Mouse (Mus musculus) spleen, postnatal 10 days (tissue): ENCODE measurements around the gene Btbd9.

Experiments used
- DNase-seq, 2 experiments: peaks; one replicate each; pipeline ENCODE4 v3.0.0; 2021 to 2022; ENCODE audit warnings: low spot score in 2 of 2

The Btbd9 gene

DNA sequence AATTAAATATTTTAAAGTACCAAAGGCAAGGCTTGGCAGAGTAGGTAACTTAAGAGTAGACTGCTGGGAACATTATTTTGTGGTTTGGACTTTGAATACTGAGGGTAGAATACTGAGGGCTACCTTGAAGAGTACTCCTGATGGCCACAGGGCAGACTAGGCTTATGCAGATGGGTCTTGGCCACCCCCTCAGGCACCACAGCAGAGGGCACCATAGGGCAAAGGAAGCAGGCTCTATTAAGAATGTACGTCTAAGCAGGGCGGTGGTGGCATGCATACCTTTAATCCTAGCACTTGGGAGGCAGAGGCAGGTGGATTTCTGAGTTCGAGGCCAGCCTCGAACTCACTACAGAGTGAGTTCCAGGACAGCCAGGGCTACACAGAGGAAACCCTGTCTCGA, 237.0 kb downstream of the Btbd9 start:
- DNase-seq = no peak

DNA sequence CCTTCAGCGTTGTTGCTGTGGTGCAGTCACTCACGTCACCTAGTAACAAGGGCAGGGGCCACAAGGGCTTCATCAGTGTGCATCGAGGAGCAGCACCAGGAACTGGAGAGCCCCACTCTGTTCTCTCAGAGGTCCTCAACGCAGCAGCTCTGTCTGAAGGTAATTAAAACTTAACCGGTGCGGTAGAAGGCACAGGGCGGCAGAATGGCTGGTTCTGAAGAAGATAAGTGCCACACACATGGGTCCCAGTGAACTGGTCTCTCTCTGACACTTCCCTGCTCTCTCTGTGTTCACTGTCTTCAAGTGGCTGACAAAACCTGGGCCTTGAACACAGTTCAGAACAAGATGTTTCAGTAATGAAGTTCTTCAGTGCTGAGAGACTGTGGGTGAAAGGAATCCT, 239.5 kb downstream of the Btbd9 start:
- no peak for DNase-seq

DNA sequence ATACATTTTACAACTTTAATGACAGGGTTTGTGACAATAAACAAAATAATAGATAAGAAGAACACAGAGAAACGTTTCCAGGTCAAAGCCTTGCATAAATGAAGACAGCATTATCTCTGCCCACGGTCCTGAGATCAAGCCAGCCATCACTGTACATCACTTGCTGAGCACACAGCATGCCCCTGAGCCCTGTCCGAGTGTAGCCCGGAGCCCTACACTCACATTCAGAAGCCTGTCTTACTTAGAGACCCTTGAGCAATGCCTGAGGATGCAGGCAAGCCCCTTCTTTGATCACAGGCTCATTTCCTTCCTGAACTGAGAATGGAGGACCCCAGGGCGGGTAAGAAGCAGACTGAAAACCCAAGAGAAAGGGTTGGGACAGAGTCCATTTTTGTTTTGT, 240.0 kb downstream of the Btbd9 start:
- DNase-seq = no peak

DNA sequence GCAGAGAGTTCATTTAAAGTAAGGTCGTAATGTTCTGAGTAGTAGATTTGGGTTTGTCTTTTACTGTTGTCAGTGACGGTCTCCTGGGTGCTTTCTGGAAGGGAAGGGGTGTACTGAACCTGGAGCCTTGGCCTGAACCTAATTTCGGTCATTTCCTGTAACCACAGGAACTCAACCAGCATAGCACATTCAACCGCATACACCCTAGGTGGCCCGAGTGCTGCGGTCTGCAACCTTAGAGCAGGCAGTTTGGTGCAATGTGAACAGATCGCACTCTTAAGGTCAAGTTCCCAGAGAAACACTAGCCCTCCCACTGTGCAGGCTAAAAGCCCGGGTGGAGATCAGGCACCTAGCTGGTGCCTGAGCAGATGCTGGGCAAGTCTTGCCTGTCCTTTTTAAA, 240.5 kb downstream of the Btbd9 start:
- no peak for DNase-seq

DNA sequence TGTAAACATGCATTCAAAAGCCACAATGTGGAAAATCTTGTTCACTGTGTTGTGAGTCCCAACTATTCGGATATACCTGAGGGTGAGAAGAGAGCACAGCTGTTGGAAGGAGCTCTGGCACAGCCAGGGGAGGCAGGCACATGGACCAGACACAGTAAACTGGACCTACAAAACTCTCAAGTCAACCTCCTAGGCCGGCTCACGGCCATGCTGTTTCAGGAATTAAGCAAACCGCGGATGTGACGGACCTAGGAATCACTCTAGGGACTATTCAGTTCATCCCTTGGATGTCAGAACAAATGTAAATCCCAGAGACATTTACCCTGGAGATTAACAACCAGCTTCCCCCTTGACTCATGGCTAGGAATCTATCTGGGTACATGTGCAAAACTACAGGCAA, 242.0 kb downstream of the Btbd9 start:
- no peak for DNase-seq

DNA sequence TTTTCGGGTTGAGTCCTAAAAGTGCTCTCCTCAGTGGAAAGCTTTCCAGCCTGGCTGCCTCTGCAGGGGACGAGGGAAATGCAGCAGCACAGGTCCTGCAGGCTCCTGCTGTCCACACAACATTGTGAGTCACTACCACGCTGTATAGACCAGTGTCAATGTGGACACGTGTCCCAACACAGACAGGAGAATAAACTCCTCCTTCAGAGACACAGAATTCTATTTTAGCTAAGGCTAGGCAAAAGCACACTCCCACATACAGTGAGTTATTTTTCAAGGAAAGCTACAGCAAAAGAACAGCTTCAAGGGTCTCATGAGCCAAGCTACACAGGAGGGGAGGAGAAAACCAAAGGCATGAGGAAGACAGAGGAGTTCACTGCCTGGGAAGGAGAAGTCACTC, 243.2 kb downstream of the Btbd9 start:
- no peak for DNase-seq

DNA sequence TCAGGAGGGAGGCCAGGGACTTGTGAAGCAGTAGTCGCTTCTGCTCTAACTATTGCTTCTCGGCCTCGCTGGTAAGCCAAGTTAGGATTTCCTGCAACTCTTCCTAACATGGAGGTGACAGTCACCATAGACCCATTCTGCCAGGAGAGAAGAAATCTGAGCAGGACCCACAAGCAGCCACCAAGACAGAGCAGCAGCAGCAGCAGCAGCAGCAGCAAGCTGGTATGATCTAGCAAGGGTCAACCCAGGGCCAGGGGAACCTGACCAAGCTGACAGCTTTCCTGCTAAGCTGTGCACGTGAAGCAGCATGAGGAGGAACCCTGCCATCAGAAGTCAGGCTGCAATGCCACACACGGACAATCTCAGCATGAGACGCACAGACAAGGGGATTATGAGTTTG, 244.9 kb downstream of the Btbd9 start:
- DNase-seq = no peak

DNA sequence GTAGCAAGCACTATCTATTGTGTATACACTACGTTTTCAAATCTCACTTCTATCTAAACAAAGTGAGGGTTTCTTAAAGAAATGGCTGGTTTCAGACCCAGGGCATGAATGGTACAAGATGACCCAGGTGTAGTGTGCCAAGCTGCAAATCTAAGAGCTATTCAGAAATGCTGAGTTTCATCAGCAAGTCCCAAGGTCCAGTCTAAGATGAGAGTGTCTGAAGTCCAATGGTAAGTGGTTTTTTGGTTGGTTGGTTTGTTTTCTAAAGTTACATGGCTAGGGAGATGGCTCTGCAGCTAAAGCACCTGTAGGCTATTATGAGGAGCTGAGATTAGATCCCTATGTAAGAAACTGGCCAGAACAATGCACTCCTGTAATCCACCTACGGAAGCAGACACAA, 246.8 kb downstream of the Btbd9 start:
- no peak for DNase-seq

DNA sequence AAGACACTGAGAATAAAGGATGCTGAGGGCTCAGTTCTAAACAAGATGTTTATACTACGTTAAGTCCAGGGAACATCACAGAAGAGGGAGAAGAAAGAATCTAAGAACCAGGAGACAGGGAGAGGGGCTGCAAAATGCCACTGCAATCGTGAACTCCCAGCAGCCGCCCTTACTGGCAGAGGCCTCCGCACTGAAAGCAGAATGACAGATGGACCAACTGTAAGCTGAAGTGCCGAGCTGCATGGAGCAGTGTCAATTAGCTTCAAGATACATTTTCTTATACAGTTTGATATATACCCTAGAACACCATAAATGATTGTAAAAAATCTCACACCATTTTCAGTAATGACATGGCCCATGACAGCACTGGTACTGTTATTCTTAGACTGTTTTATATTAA, 247.4 kb downstream of the Btbd9 start:
- no peak for DNase-seq

DNA sequence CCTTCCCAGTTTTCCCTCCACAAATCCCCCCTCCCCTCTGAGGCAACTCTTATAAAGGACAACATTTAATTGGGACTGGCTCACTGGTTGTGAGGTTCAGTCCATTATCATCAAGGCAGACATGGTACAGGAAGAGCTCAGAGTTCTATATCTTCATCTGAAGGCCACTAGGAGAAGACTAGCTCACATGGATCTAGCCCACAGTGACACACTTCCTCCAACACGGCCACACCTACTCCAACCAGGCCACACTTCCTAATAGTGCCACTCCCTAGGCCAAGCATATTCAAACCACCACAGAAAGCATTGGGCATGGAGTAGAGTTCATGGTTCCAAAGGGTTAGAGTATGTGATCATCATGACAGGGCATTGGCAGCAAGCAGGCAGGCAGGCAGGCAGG, 249.4 kb downstream of the Btbd9 start:
- DNase-seq = no peak

DNA sequence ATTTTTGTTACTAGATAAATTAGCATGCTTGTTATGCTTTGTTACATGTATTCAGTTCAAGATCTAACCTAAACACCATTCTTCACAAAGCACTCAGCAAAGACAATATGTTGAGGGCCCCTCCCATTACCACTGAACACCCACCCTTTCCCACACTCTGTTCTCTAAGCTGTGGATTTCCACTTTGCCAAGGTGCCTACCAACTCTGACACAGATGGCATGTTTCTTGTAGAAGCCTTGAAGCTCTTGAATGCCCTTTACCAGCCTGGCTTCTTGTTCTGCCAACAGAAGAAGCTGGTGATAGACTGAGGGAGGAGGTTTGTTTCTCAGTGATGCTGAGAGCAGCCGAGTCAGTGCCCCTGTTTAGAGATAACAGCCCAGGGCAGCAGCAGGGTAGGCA, 256.0 kb downstream of the Btbd9 start:
- no peak for DNase-seq

DNA sequence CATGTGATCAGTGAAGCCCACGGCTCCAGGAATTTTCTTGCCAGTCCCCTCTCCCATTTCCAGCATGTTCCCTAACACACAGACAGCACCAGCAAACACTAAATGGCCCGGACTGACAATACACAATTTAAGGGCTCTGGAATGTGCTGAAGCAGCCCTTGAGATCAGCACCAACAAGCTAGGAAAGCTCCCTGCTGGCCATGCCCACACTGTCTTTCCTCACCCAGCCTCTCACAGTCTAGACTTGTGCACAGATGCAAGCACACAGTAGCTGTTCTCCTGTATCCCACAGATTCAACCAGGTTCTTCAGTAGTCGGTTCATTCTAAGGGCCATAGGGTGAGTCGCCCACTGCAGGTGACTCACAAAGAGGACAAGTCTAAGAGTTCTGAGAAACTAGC, 263.6 kb downstream of the Btbd9 start:
- no peak for DNase-seq

DNA sequence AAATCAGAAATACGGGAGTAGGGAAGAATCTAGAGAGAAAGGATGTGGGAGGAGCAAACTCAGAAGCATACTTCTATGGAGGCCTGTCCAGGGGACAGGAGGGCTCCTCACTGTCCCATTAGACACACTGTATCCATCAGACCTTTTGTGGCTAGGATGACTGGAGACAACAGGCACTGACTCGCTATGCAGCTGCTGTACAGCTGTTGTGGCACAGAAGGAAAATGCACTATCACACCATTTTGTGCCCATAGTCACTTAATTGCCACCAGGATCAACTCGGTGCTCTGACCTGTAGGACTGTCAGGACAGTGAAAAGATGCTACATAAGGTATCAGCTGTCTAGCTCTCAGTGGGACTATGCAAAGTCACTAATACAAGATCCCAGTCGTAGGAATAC, 266.7 kb downstream of the Btbd9 start:
- no peak for DNase-seq

DNA sequence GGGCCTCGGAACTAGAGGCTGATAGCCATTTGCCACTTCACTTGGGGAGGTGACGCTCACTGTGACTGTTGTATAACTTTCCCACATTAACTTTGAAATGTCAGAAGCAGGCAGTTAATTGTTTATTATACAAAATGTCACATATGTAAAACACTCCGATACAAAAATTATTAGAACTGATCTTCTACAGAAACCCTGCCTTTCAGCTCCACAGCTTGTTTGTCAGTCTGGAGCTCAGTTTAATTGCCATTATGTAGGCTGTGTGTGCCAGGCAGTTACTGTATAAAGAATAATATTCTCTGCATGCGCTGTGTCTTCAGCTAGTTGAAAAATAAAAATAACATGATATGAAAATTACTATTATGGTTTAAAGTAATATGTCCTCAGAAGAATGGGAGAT, 267.4 kb downstream of the Btbd9 start:
- no peak for DNase-seq

DNA sequence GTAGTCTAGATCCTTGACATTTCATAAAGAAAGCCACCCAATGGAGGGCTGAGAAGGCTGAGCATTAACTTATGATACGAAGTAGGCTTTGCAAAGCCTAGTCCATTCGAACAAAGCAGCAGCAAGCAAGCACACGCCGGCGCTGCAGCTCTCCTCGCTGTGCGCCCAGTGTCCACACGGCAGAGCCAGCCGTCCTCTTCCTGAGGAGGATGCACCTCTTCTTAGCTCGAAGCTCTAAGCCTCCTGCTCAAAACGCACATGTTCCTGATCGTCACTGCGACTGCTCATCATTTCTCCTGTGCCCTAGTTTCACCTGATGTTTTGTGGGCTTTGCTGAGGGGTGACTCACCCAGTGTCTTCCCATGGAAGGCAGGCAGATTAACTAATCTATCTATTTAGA, 268.0 kb downstream of the Btbd9 start:
- DNase-seq = no peak

DNA sequence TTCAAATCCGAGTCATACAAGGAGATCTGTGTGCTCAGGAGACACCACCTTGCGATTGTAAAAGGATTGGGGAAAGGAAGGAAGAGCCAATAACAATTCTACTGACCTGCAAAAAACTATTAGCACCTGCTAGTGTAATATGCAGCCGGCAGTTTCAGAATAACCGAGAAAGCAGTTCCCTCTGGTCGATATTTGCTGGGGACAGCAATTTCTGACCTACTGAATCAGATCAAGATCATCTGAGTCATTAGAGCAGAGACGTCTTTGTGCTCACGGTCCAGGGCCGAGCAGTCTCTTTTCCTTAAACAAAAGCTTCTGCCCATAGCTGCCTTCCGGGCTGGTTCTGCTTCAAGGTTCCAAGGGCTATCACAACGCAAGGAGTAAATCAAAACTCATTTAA, 269.1 kb downstream of the Btbd9 start:
- DNase-seq = no peak

DNA sequence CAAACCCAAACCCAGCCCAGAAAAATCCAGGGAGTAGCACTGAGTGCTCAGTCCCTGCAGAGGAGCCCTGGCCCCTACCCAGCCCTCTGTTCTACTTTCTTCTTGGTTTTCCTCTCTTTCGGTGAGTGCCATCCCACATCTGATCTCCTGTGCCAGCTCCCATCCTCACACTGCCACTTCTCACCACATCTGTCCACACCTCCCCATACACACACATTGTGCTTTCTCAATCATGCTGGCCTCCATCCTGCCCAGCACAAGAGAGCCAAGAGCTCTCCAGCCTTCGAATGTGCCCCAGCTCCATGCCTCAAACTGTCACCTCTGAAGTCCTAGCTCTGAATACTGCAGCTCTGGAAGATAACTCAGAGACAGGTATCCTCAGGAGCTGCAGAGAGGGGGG, 271.5 kb downstream of the Btbd9 start:
- DNase-seq = no peak

DNA sequence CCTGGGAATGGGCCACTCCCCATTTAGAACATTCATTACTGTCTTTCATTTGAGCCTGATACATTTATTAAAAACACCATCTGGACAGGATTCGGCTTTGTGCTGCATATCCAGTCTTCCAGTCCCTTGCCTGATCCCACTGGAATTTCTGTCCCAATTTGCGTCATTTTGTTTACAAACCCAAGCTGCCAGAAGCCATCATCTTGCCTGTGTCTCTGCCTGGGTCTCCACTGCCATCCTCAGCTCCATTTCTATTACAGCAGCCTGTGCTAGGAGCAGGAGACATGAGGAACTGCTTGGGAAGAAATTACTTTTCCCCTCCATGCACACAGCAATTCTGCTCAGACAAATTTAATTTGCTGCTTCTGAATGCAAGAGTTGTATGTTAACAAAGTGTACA, 274.9 kb downstream of the Btbd9 start:
- DNase-seq = no peak

DNA sequence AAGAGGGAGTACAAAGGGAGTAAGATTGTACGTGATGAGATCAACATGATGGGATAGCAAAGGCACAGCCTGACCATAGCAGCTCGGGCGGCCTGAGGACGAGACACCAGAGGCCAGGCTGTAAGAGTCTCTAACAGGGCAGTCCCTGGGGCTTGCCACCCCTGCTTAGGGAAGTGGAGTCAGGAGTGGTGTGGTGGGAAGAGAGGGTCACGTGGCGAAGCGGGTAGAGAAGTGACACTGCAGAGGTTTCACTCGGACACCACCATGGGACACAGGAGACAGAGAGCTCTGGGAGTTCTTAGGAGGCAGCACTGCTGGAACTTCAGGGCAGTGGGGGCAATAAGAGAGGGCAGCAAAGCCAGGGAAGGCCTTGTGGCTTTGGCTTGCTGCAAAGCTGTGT, 278.9 kb downstream of the Btbd9 start:
- DNase-seq = no peak

DNA sequence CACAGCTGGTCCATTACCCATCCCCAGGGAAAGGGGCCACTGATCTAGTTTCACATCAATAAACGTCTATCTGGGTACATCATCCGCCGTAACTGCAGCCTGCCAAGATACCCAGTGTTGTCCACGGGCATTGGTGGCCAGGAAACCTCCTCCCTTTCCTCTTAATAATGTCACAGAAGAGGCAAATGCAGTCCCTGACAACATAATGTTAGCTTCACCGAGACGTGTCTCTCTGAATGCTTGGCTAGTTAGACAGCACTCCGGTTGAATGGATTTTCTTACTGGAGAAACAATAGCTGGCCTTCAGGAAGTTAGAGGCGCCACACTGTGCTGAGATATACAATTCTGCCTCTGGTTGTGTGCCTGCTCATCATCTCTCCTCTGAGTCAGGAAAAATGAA, 280.2 kb downstream of the Btbd9 start:
- no peak for DNase-seq

DNA sequence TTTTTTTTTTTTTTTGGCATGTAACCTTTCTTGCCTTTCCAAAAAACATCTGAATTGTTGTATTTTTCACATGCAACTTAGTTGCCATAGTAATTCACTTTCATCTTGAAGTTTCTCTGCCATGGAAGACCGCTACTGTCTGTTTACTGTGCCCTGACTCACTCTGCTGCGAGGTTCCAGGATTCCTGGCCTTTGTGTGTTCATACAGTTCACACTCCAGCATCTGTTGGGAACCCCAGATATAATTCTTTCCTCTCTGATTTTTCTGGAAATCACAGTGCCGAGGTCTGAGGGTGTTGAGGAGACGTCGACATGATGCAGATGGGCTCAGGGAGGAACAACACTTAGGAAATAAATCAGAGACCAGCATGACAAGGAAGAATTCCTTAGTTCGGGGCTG, 283.6 kb downstream of the Btbd9 start:
- no peak for DNase-seq

DNA sequence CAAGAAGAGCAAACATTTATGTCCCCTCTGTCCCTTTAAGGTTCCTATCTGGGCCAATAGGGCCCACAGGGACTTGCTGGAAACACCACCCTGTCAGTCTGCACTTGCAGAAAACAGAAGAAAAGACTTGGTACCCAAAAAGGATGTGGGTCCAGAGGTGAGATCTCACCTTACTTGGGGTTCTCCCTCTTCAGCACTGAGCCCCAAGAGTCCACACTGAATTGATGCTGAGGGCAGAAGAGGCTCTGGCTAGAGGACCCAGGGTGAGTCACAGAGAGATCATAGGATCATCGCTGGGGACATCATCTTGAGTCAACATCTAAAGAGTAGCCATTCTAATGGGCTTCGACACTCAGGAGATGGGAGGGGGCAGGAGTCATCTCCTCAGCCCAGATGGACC, 290.6 kb downstream of the Btbd9 start:
- no peak for DNase-seq

DNA sequence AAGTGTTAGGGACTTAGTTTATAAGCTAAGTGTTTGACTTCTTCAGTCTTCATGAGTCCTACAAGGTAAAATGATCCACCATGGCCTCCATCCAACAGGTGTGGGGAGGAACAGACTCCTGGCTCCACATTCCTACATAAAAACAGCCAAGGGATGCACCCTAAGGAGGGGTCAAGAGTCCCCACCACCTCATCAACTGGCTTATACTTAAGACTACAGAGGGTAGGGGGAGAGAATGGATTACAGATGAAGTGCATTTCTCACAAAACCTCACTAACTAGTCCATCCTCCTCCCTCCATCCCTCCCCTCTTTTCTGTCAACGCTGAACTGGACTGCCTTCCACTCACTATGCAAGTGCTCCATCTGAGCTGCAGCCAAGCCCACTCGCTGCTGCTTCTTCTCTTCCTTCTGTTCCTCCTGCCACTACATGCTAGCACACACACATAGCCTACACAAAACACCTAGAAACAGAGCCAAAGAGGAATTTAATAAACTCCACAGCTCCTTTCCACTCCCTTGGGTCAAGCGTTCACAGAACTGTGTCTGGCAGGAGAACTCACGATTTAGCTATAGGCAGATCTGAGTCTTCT, 292.7 kb downstream of the Btbd9 start:
- no peak for DNase-seq

DNA sequence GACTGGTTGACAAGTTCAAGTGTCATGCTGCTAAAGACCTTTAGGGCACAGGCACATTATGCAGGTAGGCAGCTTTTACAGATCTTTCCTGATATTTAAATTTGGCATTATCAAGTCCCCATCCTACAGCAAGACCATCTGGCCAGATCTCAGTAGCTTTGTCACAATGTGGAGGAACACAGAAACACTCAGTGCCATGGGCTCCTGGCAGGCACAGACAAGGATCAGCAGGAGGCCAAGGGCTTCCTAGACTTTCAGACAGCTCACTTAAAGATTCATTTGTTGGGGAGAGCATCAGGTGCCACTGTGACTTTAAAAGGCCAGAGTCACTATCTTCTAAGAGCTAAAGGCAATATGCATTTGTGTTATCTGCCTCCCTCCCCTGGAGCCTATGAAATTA, 293.3 kb downstream of the Btbd9 start:
- no peak for DNase-seq
